Mouse (Mus musculus): ENCODE data around the gene Myo18a.

Gene Myo18a

GRCm38 (mm10) chr11:77795216-77795615, 32.2 kb downstream of the Myo18a start:
- DNase-seq (ENCODE audit: low spot score), result no peak

- DNase-seq (ENCODE audit: low spot score), result no peak
These were observed 37.4 kb downstream of the Myo18a start for GRCm38 (mm10) chr11:77800491-77800868.

GRCm38 (mm10) chr11:77800869-77801701, 38.0 kb downstream of the Myo18a start:
- peak; percentile 53 for DNase-seq (ENCODE audit: low spot score)

GRCm38 (mm10) chr11:77802341-77802865, 39.4 kb downstream of the Myo18a start:
- no peak for DNase-seq (ENCODE audit: low spot score)

- DNase-seq (ENCODE audit: low spot score), result no peak
These were observed 43.2 kb downstream of the Myo18a start for GRCm38 (mm10) chr11:77806218-77806617.

- DNase-seq (ENCODE audit: low spot score), result no peak
These were observed 43.8 kb downstream of the Myo18a start for GRCm38 (mm10) chr11:77806855-77807254.

GRCm38 (mm10) chr11:77808051-77808465, 45.0 kb downstream of the Myo18a start:
- DNase-seq (ENCODE audit: low spot score), result no peak

GRCm38 (mm10) chr11:77809215-77809614, 46.2 kb downstream of the Myo18a start:
- DNase-seq (ENCODE audit: low spot score), result no peak

- DNase-seq (ENCODE audit: low spot score), result no peak
These were observed 47.0 kb downstream of the Myo18a start for GRCm38 (mm10) chr11:77810018-77810417.

- DNase-seq (ENCODE audit: low spot score), result no peak
These were observed 50.9 kb downstream of the Myo18a start for GRCm38 (mm10) chr11:77813969-77814368.

- peak; percentile 86 for DNase-seq (ENCODE audit: low spot score)
These were observed 53.0 kb downstream of the Myo18a start for GRCm38 (mm10) chr11:77816003-77816402.

- DNase-seq (ENCODE audit: low spot score), result peak; percentile 73
These were observed 58.6 kb downstream of the Myo18a start for GRCm38 (mm10) chr11:77821648-77822047.

- peak; percentile 89 for DNase-seq (ENCODE audit: low spot score)
These were observed 59.7 kb downstream of the Myo18a start for GRCm38 (mm10) chr11:77822781-77823180.

- peak; percentile 84 for DNase-seq (ENCODE audit: low spot score)
These were observed 62.8 kb downstream of the Myo18a start for GRCm38 (mm10) chr11:77825853-77826252.

- DNase-seq (ENCODE audit: low spot score), result no peak
These were observed 63.3 kb downstream of the Myo18a start for GRCm38 (mm10) chr11:77826311-77826710.

- DNase-seq (ENCODE audit: low spot score), result peak; percentile 85
These were observed 64.4 kb downstream of the Myo18a start for GRCm38 (mm10) chr11:77827241-77827995.

- no peak for DNase-seq (ENCODE audit: low spot score)
These were observed 65.1 kb downstream of the Myo18a start for GRCm38 (mm10) chr11:77828163-77828562.

- DNase-seq (ENCODE audit: low spot score), result no peak
These were observed 66.2 kb downstream of the Myo18a start for GRCm38 (mm10) chr11:77829043-77829841.

- no peak for DNase-seq (ENCODE audit: low spot score)
These were observed 67.8 kb downstream of the Myo18a start for GRCm38 (mm10) chr11:77830875-77831274.

GRCm38 (mm10) chr11:77832541-77832940, 69.5 kb downstream of the Myo18a start:
- DNase-seq (ENCODE audit: low spot score), result no peak

GRCm38 (mm10) chr11:77835109-77835508, 72.1 kb downstream of the Myo18a start:
- no peak for DNase-seq (ENCODE audit: low spot score)

- no peak for DNase-seq (ENCODE audit: low spot score)
These were observed 73.2 kb downstream of the Myo18a start for GRCm38 (mm10) chr11:77836290-77836689.

Data from embryo, embryonic 10.5 days (tissue).